Mouse (Mus musculus): ENCODE results near the gene Msi1.
A peak's percentile ranks its signal among the peaks of the same experiment; 100 is the strongest.

Msi1 gene

DNA sequence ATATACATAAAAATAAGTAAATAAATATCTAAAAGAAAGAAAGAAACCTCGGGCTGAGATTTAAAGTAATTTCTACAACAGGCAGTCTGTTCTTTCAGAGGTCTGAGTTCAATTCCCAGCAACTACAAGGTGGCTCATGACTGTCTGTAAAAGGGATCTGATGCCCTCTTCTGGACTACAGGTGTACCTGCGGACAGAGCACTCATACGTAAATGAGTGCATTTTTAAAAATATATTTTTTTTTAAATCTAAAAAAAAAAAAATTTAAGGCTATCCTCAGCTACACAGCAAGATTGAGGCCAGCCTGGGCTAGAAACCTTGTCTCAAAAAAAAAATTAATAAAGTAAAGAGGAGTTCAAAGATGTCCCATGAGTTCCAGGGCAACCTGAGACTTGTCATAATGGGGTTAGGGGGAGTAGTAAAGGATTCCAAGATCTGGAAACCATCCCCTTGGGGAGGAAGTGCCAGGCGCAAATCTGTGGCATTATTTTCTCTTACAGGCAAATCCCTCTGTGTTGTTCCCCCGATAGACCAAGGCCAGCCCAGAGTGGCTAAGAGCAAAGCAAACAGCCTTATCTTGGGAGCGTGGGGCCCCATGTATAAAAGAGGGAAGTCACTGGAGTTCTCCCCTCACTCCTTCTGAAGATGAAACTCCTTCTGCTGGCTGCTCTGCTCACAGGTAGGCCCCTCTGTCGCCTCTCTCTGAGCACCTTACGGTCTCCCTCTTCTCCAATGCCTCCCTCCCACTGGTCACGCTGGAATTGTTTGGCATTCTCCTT, 36.4 kb downstream of the Msi1 start, which contains the start of gene Pla2g1b:
Gene Pla2g1b, plus strand, starts transcription at position 621 of the 779 bp plus-strand sequence.
- no peak for DNase-seq (ENCODE audit: inconsistent age in 2 of 2, low spot score in 1 of 2)

DNA sequence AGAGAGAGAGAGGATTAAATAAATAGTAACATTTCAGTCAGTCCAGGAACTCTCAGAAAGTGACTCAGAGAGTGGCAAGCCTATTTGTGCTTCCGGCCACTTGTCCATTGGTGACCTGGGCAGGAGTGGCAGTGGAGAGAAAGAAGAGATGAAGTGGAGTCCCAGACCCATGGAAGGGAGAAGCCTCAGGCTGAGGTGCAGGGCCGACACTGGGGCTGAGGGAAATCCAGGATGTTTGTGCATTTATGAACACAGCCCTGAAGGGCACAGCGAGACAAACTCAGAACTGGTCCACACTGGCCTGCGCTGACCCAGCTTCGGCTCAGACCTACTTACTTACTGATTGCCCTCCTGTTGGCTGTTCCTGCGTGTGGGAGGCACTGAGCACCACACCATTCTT, 40.4 kb downstream of the Msi1 start:
- DNase-seq (ENCODE audit: inconsistent age in 2 of 2, low spot score in 1 of 2): no peak

DNA sequence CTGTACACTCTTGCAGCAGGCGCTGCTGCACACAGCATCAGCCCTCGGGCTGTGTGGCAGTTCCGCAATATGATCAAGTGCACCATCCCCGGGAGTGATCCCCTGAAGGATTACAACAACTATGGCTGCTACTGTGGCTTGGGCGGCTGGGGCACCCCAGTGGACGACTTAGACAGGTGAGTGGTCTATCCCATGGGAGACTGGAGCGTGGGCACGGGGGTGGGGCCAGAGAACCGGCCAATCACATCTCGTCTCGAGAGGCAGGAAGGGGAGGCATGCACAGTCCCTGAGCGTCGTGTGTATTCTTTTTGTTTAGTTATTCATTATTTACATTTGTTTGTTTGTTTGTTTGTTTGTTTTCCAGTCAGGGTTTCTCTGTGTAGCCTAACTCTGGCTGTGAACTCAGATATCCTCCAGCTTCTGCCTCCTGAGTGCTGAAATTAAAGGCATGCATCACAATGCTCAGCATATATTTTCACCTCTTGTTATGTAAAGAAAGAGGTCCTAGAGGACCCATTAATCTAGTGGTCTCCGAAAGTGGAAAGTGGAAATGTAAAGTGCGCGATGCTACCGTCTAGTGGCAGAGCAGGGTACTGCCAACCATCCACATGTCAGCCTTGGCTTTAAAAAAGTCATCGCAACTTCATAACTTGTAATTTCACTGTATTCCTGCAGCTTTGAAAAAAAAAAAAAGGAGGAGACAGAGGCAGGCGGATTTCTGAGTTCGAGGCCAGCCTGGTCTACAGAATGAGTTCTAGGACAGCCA, 41.5 kb downstream of the Msi1 start:
- DNase-seq (ENCODE audit: inconsistent age in 2 of 2, low spot score in 1 of 2): peak in 1 of 2 experiments; percentile 83

DNA sequence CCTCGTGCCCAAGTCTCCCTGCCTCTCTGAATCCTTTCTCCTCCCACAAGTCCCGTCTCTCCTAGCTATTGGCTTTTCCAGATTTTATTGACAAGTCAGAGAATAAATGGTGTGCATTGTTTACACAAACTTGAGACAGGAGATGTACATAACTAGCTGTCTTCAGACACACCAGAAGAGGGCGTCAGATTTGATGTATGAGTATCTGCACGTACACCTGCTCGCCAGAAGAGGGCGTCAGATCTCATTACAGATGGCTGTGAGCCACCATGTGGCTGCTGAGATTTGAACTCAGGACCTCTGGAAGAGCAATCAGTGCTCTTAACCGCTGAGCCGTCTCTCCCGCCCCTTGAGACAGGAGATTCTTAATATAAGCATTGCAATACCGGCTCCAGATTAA, 43.8 kb downstream of the Msi1 start:
- no peak for DNase-seq (ENCODE audit: inconsistent age in 2 of 2, low spot score in 1 of 2)

- peak; percentile 79 to 90 for DNase-seq (ENCODE audit: inconsistent age in 2 of 2, low spot score in 1 of 2)
Measured at GRCm38 (mm10) chr5:115474174-115474828, 44.9 kb downstream of the Msi1 start.

DNA sequence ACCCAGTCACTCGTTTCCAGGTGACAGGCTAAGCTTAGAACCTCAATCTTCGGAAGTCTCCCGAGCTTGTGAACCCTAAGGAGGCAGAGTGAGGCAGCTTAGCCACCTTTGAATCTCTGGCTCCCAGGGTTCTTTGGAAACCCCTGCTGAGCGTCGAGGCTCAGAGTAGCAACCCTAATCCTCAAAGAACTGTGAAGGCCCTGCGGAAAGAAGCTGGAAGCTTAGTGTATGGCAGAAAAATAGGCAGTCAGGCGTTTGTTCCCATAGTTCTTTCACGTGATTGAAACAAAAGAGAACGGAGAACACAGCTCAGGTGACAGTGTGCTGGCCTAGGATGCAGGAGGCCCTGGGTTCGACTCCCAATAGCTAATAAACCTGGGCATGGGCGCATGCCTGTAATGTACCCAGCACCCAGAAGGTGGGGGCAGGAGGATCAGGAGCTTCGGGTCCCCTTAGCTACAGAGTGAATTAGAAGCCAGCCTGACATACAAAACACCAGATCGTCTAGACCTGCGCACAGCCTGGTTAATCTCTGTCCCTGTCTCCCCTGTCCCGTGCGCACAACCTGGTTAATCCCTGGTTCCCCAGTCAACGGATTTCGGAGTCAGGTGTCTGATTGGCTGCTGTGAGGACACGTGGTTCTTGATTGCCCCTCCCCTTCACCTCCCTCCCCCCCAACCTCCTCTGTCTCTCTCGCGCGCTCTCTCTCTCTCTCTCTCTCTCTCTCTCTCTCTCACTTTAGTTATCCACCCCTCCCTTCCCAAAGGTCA, 46.1 kb downstream of the Msi1 start:
- peak in 1 of 2 experiments; percentile 72 for DNase-seq (ENCODE audit: inconsistent age in 2 of 2, low spot score in 1 of 2)

- DNase-seq (ENCODE audit: inconsistent age in 2 of 2, low spot score in 1 of 2): peak in 1 of 2 experiments; percentile 57
Measured at GRCm38 (mm10) chr5:115476107-115476727, 46.8 kb downstream of the Msi1 start.

DNA sequence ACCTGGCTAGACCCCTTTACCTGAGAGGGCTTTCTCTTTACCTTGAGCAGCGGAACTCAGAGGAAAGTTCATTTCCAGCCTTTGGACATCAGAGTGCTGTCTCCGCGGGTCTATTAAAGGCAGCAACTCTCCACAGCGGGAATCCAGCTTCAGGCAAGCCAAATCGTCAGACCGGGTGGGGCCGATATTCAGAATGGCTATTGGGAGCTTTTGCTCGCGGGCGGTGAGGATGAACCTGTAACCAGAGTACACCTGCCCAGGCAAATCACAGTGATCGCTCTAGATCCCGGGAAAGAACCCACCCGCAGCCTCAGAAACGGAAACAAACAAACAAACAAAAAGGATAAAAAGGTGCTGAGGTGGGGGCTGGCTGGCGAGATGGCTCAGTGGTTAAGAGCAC, 50.2 kb downstream of the Msi1 start:
- DNase-seq (ENCODE audit: inconsistent age in 2 of 2, low spot score in 1 of 2): peak in 1 of 2 experiments; percentile 41

- peak in 1 of 2 experiments; percentile 66 for DNase-seq (ENCODE audit: inconsistent age in 2 of 2, low spot score in 1 of 2)
Measured at GRCm38 (mm10) chr5:115480101-115480500, 50.7 kb downstream of the Msi1 start.

DNA sequence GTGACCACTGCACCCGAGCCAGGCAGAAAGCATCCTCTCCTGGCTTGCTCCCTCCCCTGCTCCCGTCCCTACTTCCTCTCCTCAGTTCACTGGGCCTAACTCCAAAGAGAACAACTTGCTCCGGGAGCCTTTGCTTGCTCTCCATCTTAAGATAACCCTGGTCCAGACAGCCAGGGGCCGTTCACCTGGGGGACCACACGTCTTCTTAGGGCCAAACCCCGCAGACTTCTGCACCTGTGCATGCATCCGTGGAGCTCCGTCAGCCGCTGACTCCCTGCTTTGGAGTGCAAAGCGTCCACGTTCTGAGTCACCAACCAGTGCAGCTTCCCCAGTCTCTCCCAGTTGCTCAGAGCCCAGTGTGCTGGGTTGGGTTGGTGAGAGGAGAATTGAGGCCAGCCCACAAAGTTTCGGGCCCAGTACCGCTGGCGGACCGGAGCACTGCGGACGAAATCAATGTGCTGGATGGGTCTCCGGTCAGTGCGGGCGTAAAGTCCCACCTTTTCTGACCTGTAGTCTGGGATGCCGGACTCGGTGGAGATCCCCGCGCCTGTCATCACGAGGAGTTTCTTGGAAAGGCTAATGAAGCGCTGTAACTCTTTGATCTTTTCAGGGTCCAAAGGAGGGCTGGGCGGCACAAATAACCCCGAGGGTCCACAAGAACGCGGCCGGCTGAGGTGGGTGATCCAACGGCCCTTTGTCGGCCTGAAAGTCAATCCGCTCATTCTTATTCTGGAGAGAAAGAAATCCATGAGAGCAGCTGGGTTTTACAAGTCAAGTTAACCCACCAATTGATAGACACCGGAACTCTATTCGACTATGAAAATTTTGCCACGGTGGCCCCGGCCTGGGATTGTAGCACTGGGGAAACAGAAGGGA, 53.2 kb downstream of the Msi1 start:
- peak in 1 of 2 experiments; percentile 47 for DNase-seq (ENCODE audit: inconsistent age in 2 of 2, low spot score in 1 of 2)

DNA sequence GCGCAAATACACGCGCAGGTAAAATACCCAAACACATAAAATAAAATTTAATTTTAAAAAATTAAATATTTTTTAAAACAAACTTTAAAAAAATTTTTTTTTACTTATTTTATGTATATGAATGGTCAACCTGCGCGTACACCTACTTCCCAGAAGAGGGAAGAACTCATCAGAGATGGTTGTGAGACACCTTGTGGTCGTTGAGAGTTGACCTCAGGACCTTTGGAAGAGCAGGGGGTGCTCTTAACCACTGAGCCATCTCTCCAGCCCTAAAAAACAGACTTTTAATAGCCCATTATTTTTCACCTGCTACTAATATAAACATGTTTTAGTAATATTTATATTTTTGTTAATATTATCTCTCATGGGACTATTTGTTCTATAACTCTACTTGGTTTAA, 54.0 kb downstream of the Msi1 start:
- DNase-seq (ENCODE audit: inconsistent age in 2 of 2, low spot score in 1 of 2): no peak

DNA sequence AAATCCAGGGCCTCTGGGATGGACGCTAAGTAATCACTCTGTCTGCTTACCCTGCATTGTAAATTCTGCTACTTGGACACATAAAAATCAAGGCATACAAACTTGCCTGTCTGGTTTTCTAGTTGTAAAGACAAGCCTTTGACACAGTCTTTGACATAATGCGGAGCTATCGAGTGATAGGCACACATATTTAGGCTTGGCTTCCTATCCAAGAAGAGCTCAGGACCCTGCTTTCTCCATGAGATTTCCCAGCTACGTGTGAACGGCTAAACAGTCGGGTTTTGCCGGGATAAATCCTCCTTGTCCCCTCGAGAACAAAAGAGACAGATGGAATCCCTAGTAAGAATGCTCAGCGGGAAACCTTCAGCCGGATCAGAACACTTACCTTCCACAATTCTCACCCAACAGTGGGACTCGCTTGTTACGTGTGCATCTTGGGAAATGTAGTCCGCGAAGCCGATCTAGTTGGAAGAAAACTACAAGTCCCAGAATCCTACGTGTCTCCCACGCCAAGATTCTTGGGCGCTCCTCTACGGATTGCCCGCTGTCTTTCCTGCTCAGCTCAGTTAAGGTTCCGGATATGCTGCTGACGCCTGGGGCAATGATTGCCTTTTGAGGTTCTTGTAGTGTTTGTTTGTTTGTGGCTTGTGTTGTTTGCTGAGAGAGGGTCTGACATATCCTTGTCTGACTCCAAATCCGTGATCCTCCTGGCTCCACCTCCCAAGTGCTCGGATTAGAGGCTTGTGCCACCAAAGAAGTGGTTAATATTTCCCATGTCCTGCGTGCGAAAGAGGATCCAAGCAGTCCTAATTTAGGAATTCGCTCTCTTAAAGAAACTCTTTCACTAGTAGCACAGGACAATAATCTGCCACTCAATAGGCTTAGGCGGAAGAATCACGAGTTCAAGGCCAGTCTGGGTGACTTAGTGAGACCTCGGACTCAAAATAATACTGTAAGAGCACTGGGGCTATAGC, 54.8 kb downstream of the Msi1 start, which contains the start of gene Sirt4:
Gene Sirt4, minus strand, starts transcription at position 779 of the 974 bp plus-strand sequence.
- peak; percentile 86 to 95 for DNase-seq (ENCODE audit: inconsistent age in 2 of 2, low spot score in 1 of 2)

DNA sequence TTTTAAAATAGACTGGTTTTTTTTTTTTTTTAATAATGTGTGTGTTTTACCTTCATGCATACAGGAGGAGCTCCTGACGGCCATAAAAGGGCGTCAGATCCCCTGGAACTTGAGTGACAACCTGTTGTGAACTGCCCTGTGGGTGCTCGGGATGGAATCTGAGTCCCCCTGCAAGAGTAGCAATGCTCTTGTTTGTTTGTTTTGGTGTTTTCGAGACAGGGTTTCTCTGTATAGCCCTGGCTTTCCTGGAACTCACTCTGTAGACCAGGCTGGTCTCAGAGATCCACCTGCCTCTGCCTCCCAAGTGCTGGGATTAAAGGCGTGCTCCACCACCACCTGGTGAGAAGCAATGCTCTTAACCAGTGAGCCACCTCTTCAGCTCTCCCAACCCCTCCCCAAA, 55.6 kb downstream of the Msi1 start:
- DNase-seq (ENCODE audit: inconsistent age in 2 of 2, low spot score in 1 of 2): peak in 1 of 2 experiments; percentile 44

- DNase-seq (ENCODE audit: inconsistent age in 2 of 2, low spot score in 1 of 2): peak in 1 of 2 experiments; percentile 43
Measured at GRCm38 (mm10) chr5:115485489-115486205, 56.2 kb downstream of the Msi1 start.

- peak in 1 of 2 experiments; percentile 31 for DNase-seq (ENCODE audit: inconsistent age in 2 of 2, low spot score in 1 of 2)
Measured at GRCm38 (mm10) chr5:115486726-115487125, 57.3 kb downstream of the Msi1 start.

GRCm38 (mm10) chr5:115487353-115487752, 58.0 kb downstream of the Msi1 start:
- peak in 1 of 2 experiments; percentile 30 for DNase-seq (ENCODE audit: inconsistent age in 2 of 2, low spot score in 1 of 2)

DNA sequence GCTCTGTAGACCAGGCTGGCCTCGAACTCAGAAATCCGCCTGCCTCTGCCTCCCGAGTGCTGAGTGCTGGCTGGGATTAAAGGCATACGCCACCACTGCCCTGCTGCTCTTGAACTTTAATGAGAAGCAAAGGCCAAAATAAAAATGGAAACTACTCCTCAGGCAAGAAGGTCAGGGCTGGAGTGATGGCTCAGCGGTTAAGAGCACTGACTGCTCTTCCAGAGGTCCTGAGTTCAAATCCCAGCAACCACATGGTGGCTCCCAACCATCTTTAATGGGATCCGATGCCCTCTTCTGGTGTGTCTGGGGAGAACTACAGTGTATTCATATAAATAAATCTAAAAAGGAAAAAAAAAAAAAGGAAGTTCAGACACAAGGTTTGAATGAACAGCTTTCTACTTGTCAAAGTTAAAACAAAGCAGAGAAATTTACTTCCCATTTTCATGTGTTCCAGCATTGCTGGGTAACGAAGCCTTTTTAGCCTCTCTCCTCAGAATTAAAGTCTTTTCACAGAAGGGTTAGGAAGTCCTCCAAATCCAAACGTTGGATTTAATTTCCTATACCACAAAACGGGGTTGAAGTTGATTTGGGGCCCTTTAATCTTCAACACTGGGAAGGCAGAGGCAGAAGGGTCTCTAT, 58.7 kb downstream of the Msi1 start:
- DNase-seq (ENCODE audit: inconsistent age in 2 of 2, low spot score in 1 of 2): peak in 1 of 2 experiments; percentile 45

Measured in adrenal gland, adult (tissue).